Mouse (Mus musculus) myocyte (in vitro differentiated cells): Measurements from ENCODE around the gene Golt1a. TPM values are rescaled to one million over a fixed set of nuclear protein-coding genes. Genes with fewer than 3 reads are reported as not detected.

Source experiments
- H3K27me3 ChIP-seq: one replicate; pipeline ENCODE4 v1.6.1; 2011; ENCODE audit not compliant: control insufficient read depth, insufficient read depth, insufficient read length
- H3K36me3 ChIP-seq: one replicate; pipeline ENCODE4 v1.6.1; 2011; ENCODE audit not compliant: control insufficient read depth, insufficient read depth
- H3K4me2 ChIP-seq: one replicate; pipeline ENCODE4 v1.6.1; 2011; ENCODE audit warnings: low read depth, control low read depth
- H3K4me3 ChIP-seq: one replicate; pipeline ENCODE4 v1.5.1; 2011; ENCODE audit warnings: mild to moderate bottlenecking, control low read depth, moderate library complexity
- H3K79me2 ChIP-seq: one replicate; pipeline ENCODE4 v1.6.1; 2011; ENCODE audit not compliant: control insufficient read depth, insufficient read depth
- H3ac ChIP-seq: one replicate; pipeline ENCODE4 v1.6.1; 2011; ENCODE audit not compliant: control insufficient read depth, insufficient read length
- CEBPB ChIP-seq: IDR thresholded peaks from 2 replicates; pipeline ENCODE4 v1.6.1; 2011; ENCODE audit warnings: mild to moderate bottlenecking, moderate library complexity; ENCODE audit not compliant: poor library complexity, insufficient read depth, severe bottlenecking
- E2F4 ChIP-seq: IDR thresholded peaks from one replicate; pipeline ENCODE4 v1.6.1; 2011; ENCODE audit warnings: mild to moderate bottlenecking, control low read depth, moderate library complexity; ENCODE audit not compliant: insufficient read depth
- MAX ChIP-seq: IDR thresholded peaks from one replicate; pipeline ENCODE4 v1.6.1; 2011; ENCODE audit warnings: low read depth, mild to moderate bottlenecking, control low read depth
- MYOD1 ChIP-seq, 3 experiments: IDR thresholded peaks; one replicate each; pipeline ENCODE4 v1.6.1; 2011; ENCODE audit warnings: control low read depth in 2 of 3, low read depth in 2 of 3, mild to moderate bottlenecking in 2 of 3, moderate library complexity in 1 of 3; ENCODE audit not compliant: insufficient read length in 2 of 3, control insufficient read depth in 1 of 3
- MYOG ChIP-seq, 3 experiments: IDR thresholded peaks; one replicate each; pipeline ENCODE4 v1.6.1; 2011; ENCODE audit warnings: control low read depth in 2 of 3, low read depth in 2 of 3, mild to moderate bottlenecking in 2 of 3; ENCODE audit not compliant: insufficient read length in 2 of 3, control insufficient read depth in 1 of 3, insufficient read depth in 1 of 3
- POLR2A ChIP-seq: IDR thresholded peaks from one replicate; pipeline ENCODE4 v1.6.1; 2011; ENCODE audit warnings: low read depth, mild to moderate bottlenecking, control low read depth, moderate library complexity; ENCODE audit not compliant: insufficient read length
- POLR2AphosphoS2 ChIP-seq: IDR thresholded peaks from one replicate; pipeline ENCODE4 v1.6.1; 2011; ENCODE audit warnings: low read depth, control low read depth; ENCODE audit not compliant: insufficient read length
- REST ChIP-seq: IDR thresholded peaks from one replicate; pipeline ENCODE4 v1.6.1; 2011; ENCODE audit warnings: mild to moderate bottlenecking, control low read depth, moderate library complexity; ENCODE audit not compliant: insufficient read depth, insufficient read length
- SRF ChIP-seq: IDR thresholded peaks from one replicate; pipeline ENCODE4 v1.6.1; 2011; ENCODE audit warnings: low read depth; ENCODE audit not compliant: control insufficient read depth, insufficient read length
- TCF12 ChIP-seq: IDR thresholded peaks from one replicate; pipeline ENCODE4 v1.6.1; 2011; ENCODE audit warnings: mild to moderate bottlenecking, control low read depth; ENCODE audit not compliant: poor library complexity, insufficient read depth, severe bottlenecking
- TCF3 ChIP-seq: IDR thresholded peaks from one replicate; pipeline ENCODE4 v1.6.1; 2011; ENCODE audit warnings: low read depth, control low read depth; ENCODE audit not compliant: insufficient read length
- USF1 ChIP-seq: IDR thresholded peaks from one replicate; pipeline ENCODE4 v1.6.1; 2011; ENCODE audit warnings: low read depth, mild to moderate bottlenecking, control low read depth, moderate library complexity
- polyA plus RNA-seq: library from polyadenylated mRNA; unstranded; fragments of >200 nt; fragmentation: generic; extraction: Trizol; gene quantifications from one replicate; pipeline ENCODE4 v1.2.1, GENCODE M21; 2012; ENCODE audit warnings: missing spikeins

The Golt1a gene
- polyA plus RNA-seq, 1 experiment, result not detected

DNA sequence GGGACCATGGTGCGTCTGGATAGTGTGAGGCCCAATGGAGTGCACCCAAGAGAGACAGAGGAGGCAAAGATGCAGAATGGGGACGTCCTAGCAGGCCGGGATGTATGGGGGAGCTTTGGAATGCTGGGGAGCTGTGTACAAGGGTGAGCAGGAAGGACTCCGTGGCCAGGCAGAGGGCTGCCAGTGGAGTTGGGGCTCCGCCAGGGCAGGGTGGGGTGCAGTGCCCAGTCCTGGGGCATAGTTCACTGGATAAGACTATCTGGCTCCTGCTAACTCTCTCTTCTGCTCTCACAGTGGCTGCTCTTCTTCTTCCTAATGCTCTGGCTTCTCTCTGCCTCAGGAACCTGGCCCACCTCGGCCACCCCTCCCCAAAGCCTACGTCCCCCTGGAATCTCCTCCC, 23.7 kb upstream of the Golt1a start:
- H3K4me3 ChIP-seq, result no peak overlapping the region
- TF ChIP-seq MAX (no peak), E2F4 (no peak), TCF12 (no peak), REST (no peak), CEBPB (no peak), USF1 (no peak), SRF (no peak), TCF3 (no peak), POLR2AphosphoS2 (no peak), MYOD1 (IDR thresholded peaks at IDR 0.05; ENCODE audit: control insufficient read depth in 1 of 3, insufficient read length in 2 of 3, low read depth in 2 of 3) (no peak), MYOG (IDR thresholded peaks at IDR 0.05; ENCODE audit: control insufficient read depth in 1 of 3, insufficient read depth in 1 of 3, insufficient read length in 2 of 3, low read depth in 2 of 3) (no peak), POLR2A (no peak)
- no peak overlapping the region for H3K4me2 ChIP-seq
- no peak overlapping the region for H3ac ChIP-seq
- H3K79me2 ChIP-seq, result no peaks in the 10 kb centered on the region
- H3K36me3 ChIP-seq, result no peaks in the 10 kb centered on the region
- peaks cover 11% of the 10 kb centered on the region for H3K27me3 ChIP-seq

DNA sequence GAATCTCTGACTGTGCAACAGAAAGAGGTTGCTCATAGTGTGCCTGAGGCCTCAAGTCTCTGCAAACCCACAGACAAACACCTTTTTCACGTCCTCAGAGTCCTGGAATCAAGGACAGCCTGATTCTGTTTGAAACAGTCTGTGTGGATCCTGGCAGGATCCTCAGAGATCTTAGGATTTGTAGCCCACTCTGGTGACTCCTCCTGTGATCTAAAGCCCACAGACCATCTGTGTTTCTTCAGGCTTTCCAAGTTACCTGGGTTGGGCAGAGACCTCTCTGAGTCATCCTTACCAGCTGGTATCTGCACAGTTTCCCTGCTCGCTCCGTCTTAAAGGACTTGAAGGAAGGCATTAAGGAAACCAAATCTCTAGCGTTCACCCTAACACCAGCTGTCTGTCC, 22.5 kb upstream of the Golt1a start:
- Histone ChIP-seq H3ac (no peak overlapping the region), H3K79me2 (no peaks in the 10 kb centered on the region), H3K4me2 (no peak overlapping the region), H3K4me3 (no peak overlapping the region), H3K36me3 (no peaks in the 10 kb centered on the region), H3K27me3 (peaks cover 11% of the 10 kb centered on the region)
- TF ChIP-seq TCF3 (no peak), POLR2A (no peak), MYOG (IDR thresholded peaks at IDR 0.05; ENCODE audit: control insufficient read depth in 1 of 3, insufficient read depth in 1 of 3, insufficient read length in 2 of 3, low read depth in 2 of 3) (no peak), TCF12 (no peak), REST (no peak), CEBPB (no peak), POLR2AphosphoS2 (no peak), SRF (no peak), MYOD1 (IDR thresholded peaks at IDR 0.05; ENCODE audit: control insufficient read depth in 1 of 3, insufficient read length in 2 of 3, low read depth in 2 of 3) (no peak), USF1 (no peak), E2F4 (no peak)

DNA sequence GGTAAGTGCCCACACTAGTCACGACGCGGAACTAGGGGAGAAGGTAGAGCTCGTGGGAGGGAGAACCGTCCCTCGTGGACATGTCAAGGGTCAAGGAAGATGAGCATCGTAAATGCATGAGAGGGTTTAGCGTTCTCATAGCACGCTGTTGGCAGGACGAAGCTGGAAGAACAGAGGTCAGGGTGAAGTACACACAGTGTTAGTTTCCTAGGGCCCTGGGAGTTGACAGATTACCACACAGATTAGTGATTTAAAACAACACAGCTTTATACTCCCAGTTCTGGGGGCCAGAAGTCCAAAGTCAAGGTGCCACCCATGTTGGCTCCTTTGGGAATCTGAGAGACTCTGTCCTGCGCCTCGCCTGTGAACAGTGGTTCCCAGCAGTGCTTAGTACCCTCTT, 21.7 kb upstream of the Golt1a start:
- H3K4me3 ChIP-seq, result no peak overlapping the region
- peaks cover 9% of the 10 kb centered on the region for H3K27me3 ChIP-seq
- H3K36me3 ChIP-seq, result no peaks in the 10 kb centered on the region

DNA sequence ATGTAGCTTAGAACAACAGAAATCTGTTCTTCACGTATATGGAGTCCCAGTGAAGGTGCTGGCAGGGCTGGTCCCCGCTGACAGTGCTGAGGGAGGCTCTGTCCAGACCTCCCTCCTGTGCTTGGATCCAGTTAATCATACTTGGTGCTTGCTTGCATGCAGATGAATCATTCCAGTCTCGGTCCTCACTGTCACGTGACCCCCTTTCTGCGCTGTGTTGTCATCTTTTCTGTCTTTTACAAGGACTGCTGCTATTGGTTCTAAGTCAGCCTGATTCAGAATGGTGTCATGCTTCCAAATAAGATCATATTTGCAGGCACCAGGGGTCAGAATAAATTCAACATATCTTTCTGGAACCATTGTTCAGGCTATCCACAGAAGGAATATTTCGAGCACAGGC, 17.7 kb upstream of the Golt1a start:
- TF ChIP-seq MYOD1 (IDR thresholded peaks at IDR 0.05; ENCODE audit: control insufficient read depth in 1 of 3, insufficient read length in 2 of 3, low read depth in 2 of 3) (no peak), USF1 (peak; percentile 89)
- Histone ChIP-seq H3K36me3 (no peaks in the 10 kb centered on the region), H3ac (no peak overlapping the region), H3K27me3 (no peaks in the 10 kb centered on the region), H3K79me2 (no peaks in the 10 kb centered on the region), H3K4me3 (no peak overlapping the region), H3K4me2 (no peak overlapping the region)

More for the DNA sequence above, 21.7 kb upstream of the Golt1a start:
- Histone ChIP-seq H3K4me2 (no peak overlapping the region), H3ac (no peak overlapping the region), H3K79me2 (no peaks in the 10 kb centered on the region)
- TF ChIP-seq USF1, result no peak

DNA sequence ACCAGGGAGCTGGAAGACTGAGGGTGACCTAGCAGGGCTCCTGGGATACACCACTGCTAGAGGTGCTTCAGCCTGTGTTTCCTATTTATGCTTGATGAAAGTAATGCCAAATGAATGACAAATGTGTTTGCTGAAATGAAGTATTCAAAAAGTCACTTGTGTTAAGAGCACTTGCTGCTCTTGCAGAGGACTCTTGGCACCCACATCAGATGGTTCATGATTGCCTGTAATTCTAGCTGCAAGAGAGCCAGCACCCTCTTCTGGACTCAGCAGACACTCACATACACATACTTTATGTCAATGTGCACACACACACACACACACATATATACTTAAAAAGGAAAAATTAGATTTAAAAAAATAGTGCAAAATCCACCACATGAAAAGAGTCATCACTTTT, 17.0 kb upstream of the Golt1a start:
- H3K79me2 ChIP-seq, result no peaks in the 10 kb centered on the region
- no peak overlapping the region for H3K4me3 ChIP-seq
- H3ac ChIP-seq, result no peak overlapping the region
- H3K27me3 ChIP-seq, result no peaks in the 10 kb centered on the region
- no peak for TF ChIP-seq TCF3
- no peak for TF ChIP-seq MYOD1 (IDR thresholded peaks at IDR 0.05; ENCODE audit: control insufficient read depth in 1 of 3, insufficient read length in 2 of 3, low read depth in 2 of 3)
- TF ChIP-seq MAX, result no peak
- no peak for TF ChIP-seq E2F4
- no peak for TF ChIP-seq MYOG (IDR thresholded peaks at IDR 0.05; ENCODE audit: control insufficient read depth in 1 of 3, insufficient read depth in 1 of 3, insufficient read length in 2 of 3, low read depth in 2 of 3)
- TF ChIP-seq CEBPB, result no peak
- no peak for TF ChIP-seq SRF
- no peak for TF ChIP-seq USF1
- no peak for TF ChIP-seq REST
- TF ChIP-seq POLR2AphosphoS2, result no peak
- H3K4me2 ChIP-seq, result no peak overlapping the region
- H3K36me3 ChIP-seq, result no peaks in the 10 kb centered on the region
